Mouse (Mus musculus): ENCODE results near the gene Slc13a4.

Slc13a4 gene

DNA sequence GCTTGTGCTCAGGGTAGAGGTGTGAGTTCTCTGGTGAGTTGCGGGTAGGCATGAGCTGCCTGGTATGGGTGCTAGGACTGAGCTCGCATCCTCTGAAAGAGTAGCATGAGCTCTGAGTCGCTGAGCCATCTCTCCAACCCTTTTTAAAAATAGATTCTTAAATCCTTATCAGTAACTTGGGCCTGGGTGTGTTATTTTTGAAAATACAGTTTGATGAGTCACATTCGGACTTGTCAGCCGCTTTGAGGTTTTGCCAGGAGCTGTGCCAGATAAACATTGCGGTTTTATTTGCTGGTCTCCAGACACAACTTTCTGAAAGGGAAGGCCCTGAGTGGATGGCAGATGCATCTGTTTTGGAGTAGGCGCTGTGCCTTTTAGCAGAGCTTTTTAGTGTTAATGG, 51.2 kb downstream of the Slc13a4 start:
- DNase-seq (ENCODE audit: low spot score): no peak

GRCm38 (mm10) chr6:35255017-35255416, 52.9 kb downstream of the Slc13a4 start:
- DNase-seq (ENCODE audit: low spot score): no peak

GRCm38 (mm10) chr6:35254136-35254904, 53.6 kb downstream of the Slc13a4 start:
- no peak for DNase-seq (ENCODE audit: low spot score)

GRCm38 (mm10) chr6:35253474-35253873, 54.5 kb downstream of the Slc13a4 start:
- DNase-seq (ENCODE audit: low spot score): no peak

DNA sequence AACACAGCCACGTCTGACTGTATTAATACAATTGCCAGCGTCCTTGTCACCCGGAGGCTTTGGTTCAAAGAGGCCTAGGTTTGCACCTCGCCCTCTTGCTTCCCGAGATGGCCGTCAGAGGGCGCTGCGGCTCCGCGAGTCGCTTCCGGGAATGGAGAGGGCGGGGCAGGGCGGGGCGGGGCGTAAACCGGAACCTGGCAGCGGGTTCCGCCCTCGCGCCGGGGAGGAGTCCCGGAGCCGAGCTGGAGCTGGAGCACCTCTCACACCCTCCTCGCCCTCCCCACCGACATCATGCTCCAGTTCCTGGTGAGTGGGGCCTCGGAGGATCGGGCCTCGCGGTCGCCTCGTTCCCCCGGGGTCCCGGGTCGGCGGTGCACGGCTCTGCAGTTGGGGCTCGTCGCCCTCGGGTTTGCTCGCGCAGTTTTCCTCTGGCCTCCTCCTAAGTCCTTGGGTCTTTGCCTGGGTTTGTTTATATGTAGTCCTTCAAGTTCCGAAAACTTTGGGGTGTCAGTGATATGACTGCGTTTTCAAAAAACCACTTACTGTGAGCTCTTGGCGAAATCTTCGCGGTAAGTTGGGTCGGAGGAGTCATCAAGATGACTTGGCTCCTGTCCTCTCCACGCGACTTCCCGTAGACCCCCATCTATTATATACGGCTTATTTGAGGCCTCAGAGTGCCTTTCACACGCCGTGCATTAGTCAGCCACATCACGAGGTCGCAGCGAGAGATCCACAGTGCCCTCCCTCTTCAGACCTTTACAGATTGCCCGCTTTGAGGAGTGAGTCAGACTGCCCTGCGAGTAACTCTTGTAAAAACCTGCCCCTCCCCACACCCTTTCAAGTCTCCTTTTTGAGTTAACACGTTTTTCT, 55.2 kb downstream of the Slc13a4 start:
- DNase-seq (ENCODE audit: low spot score): no peak

DNA sequence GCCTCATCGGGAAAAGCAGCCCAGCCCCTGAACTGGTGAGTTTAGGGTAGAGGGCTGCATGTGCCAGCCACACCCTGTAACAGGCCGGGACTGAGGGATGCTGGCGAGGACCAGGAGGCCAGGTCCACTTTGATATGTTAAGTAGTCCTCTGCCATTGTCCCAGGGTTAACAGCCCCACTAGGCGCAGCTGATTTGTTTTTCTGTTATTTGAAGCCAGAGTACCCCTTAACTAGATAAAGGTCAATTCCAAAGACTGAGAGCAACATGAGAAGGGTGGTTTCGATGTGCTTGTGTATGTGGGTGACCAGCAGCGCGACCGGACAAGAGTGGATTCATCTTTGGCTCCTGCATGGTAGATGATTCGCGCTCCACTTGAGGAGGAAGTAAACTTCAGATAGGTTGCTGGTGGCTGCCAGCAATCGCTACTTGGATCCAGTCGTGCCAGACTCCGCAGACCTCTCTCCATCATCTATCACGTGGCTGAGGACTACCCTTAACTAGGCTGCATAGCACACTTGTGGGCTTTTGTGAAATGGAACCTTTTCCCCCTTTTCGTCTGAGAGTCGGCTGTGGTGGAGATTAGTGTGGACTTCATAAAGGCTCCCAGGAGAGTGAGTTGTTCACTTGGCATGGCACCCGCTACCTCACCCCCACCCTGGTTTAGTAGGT, 56.0 kb downstream of the Slc13a4 start:
- DNase-seq (ENCODE audit: low spot score): no peak

DNA sequence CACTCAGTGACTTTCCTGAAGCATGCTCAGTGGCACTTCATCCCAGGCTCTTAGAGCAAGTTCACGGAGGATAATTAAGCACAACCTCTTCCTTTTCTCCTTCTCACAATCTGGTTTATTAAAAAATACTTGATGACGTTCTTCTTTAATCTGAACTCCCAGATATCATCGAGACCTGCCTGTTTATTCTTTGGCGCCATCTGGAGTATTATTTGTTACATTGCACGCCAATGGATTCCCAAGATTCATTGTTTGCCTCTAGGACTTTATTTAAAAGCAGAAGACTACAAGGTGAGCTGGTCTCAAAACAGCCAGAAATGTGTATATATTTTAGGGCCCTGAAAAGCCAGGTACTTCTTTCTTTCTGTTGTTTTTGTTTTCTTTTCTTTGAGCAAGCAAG, 62.8 kb downstream of the Slc13a4 start:
- DNase-seq (ENCODE audit: low spot score): no peak

DNA sequence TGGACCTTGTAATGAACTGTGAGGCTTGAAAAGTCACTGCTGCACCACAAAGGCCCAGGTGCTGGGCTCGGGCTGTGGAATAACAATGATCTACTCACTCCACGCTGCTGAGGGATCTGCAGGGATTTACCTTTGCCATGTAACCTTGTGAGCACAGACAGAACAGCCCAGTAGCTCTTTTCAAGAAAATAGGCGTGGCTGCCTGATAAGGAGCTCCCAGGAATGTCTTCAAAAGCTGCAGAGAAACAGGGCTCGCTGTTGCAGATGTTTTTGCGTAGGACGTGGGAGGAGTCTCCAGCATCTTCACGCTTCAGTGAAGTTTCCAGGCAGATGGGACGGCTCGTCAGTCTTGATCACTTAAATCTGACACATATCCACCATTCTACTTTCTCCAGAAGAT, 63.9 kb downstream of the Slc13a4 start:
- no peak for DNase-seq (ENCODE audit: low spot score)

DNA sequence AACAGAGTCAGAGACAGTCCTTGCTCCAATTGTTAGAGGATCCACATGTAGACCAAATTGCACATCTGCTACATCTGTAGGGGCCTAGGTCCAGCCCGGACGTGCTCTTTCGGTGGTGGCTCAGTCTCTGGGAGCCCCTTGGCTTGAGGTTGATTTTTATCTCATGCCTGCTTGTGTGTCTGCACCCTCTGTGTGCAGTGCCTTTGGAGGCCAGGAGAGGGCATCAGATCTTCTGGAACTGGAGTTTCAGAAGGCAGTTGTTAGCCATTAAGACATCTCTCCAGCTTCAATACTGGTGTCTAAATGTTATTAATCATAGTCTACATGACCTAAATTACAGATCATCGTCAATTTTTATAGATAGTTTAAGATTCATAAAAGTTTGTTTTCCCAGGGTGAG, 64.7 kb downstream of the Slc13a4 start:
- no peak for DNase-seq (ENCODE audit: low spot score)

DNA sequence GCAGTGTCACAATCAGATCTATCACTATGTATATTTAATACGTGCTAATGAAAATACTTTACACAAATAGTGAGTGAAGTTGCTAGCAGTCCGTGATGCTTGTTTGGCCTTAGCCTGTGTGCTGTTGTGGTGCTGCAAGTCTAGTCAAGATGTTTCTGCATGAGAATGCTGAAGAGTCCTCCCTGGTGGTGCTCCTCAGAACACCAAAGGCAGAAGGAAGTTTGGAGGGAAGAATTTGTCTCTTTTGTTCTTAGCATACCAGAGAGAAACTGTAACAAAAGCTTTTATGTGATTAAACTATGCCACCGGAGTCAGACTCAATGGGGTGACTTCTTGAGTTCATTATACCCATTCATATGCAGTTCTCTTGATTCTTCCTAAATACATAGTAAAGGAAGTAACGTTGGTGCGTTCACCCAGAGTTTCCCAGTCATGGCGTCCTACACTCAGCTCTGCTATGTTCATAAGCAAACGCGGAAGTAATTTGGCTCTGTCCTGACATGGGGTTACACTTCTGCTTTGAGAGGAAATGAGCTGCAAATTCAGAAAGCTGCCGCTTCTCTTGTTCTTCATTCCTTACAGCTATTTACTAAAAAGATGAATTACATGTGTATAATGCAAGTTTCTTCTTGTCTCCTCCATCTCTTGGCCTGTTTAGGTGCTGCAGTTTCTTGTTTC, 71.7 kb downstream of the Slc13a4 start:
- DNase-seq (ENCODE audit: low spot score): no peak

- no peak for DNase-seq (ENCODE audit: low spot score)
These were observed 78.5 kb downstream of the Slc13a4 start for GRCm38 (mm10) chr6:35229415-35229814.

DNA sequence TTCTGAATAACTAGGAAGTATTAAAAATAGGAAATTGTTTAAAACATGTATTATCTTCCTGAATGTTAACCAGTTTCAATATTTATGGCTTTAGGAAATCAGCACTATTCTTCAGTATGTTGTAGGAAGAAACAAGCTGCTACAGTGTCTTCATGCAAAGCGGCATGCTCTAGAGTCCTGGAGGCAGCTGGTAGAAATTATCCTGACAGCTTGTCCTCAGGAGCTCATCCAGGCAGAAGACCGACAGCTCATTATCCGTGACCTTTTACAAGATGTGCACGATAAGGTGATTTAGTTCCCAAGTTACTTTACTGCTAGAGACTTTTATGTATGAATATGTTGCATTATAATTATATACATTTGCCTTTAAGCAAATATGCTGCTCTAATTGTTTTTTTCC, 82.2 kb downstream of the Slc13a4 start:
- DNase-seq (ENCODE audit: low spot score): no peak
